Mouse (Mus musculus) brain, embryonic 14.5 days (tissue): ENCODE data around the gene Fkbp2. TPM values are rescaled to one million over a fixed set of nuclear protein-coding genes. Genes with fewer than 3 reads are reported as not detected.

Experiments used
- DNase-seq: peaks from one replicate; pipeline ENCODE4 v3.0.0-alpha.2; 2011; ENCODE audit warnings: low read depth
- CTCF ChIP-seq: fragments of 200-500 bp; IDR thresholded peaks from 2 replicates; pipeline ENCODE4 v1.5.1; 2012; ENCODE audit warnings: inconsistent platforms, mild to moderate bottlenecking, moderate library complexity, borderline replicate concordance; ENCODE audit not compliant: insufficient read depth, insufficient read length; ENCODE audit errors: extremely low read depth
- POLR2A ChIP-seq: fragments of 200-500 bp; IDR thresholded peaks from 2 replicates; pipeline ENCODE4 v1.6.1; 2012; ENCODE audit warnings: mild to moderate bottlenecking, inconsistent platforms, borderline replicate concordance; ENCODE audit not compliant: poor library complexity, insufficient read depth, insufficient read length, severe bottlenecking; ENCODE audit errors: extremely low read depth
- polyA plus RNA-seq: library from polyadenylated mRNA; depleted of rRNA; stranded (reverse); fragments of >200 nt; gene quantifications from 2 replicates; pipeline ENCODE4 v1.2.3, GENCODE M21; 2012; rRNA removed

Gene Fkbp2
- polyA plus RNA-seq, 1 experiment = 61.0 TPM

GRCm38 (mm10) chr19:6933102-6933435 lies 47.2 kb downstream of the Fkbp2 start:
- no peak for DNase-seq
- TF ChIP-seq POLR2A (no peak), CTCF (no peak)

- DNase-seq = no peak
- TF ChIP-seq POLR2A (no peak), CTCF (no peak)
These were observed 48.3 kb downstream of the Fkbp2 start for GRCm38 (mm10) chr19:6932018-6932417.

GRCm38 (mm10) chr19:6931002-6931401 lies 49.3 kb downstream of the Fkbp2 start:
- no peak for DNase-seq
- no peak for TF ChIP-seq POLR2A
- TF ChIP-seq CTCF = no peak

GRCm38 (mm10) chr19:6928080-6928479 lies 52.2 kb downstream of the Fkbp2 start:
- TF ChIP-seq POLR2A (no peak), CTCF (no peak)
- DNase-seq = no peak

Other genes starting within 250 kb of the Fkbp2 start
- gene Rps6ka4, start 139.9 kb downstream of the Fkbp2 start, polyA plus RNA-seq = 6.0 and 7.3 TPM in 2 replicates
- 0.48 and 0.83 TPM in 2 replicates for gene Ccdc88b, start 122.3 kb downstream of the Fkbp2 start, polyA plus RNA-seq
- gene Trmt112, start 70.8 kb downstream of the Fkbp2 start, polyA plus RNA-seq = 117 and 158 TPM in 2 replicates
- 169 and 176 TPM in 2 replicates for gene Prdx5, start 70.4 kb downstream of the Fkbp2 start, polyA plus RNA-seq
- gene Esrra, start 58.7 kb downstream of the Fkbp2 start, polyA plus RNA-seq = 35.5 and 41.3 TPM in 2 replicates
- 1.0 and 1.5 TPM in 2 replicates for gene Catsperz, start 55.1 kb downstream of the Fkbp2 start, polyA plus RNA-seq
- 1.2 and 2.1 TPM in 2 replicates for gene Kcnk4, start 46.0 kb downstream of the Fkbp2 start, polyA plus RNA-seq
- 72.8 and 83.4 TPM in 2 replicates for gene Bad, start 38.6 kb downstream of the Fkbp2 start, polyA plus RNA-seq
- gene Gpr137, start 38.0 kb downstream of the Fkbp2 start, polyA plus RNA-seq = 75.5 and 86.8 TPM in 2 replicates
- 359 and 550 TPM in 2 replicates for gene Ppp1r14b, start 5.5 kb downstream of the Fkbp2 start, polyA plus RNA-seq
- 22.7 and 28.3 TPM in 2 replicates for gene Plcb3, start 4.0 kb downstream of the Fkbp2 start, polyA plus RNA-seq
- gene Vegfb, start 7.2 kb upstream of the Fkbp2 start, polyA plus RNA-seq = 28.6 and 39.3 TPM in 2 replicates
- gene Dnajc4, start 12.1 kb upstream of the Fkbp2 start, polyA plus RNA-seq = 25.7 and 31.3 TPM in 2 replicates
- 15.4 and 21.5 TPM in 2 replicates for gene Nudt22, start 15.6 kb upstream of the Fkbp2 start, polyA plus RNA-seq
- gene Trpt1, start 15.6 kb upstream of the Fkbp2 start, polyA plus RNA-seq = 18.6 and 25.5 TPM in 2 replicates
- gene Fermt3, start 39.0 kb upstream of the Fkbp2 start, polyA plus RNA-seq = 4.8 and 5.3 TPM in 2 replicates
- gene Stip1, start 59.5 kb upstream of the Fkbp2 start, polyA plus RNA-seq = 151 and 158 TPM in 2 replicates
- 5.7 and 8.2 TPM in 2 replicates for gene Macrod1, start 76.3 kb upstream of the Fkbp2 start, polyA plus RNA-seq
- 2.5 and 4.3 TPM in 2 replicates for gene Flrt1, start 125.2 kb upstream of the Fkbp2 start, polyA plus RNA-seq
- gene Otub1, start 225.8 kb upstream of the Fkbp2 start, polyA plus RNA-seq = 209 and 213 TPM in 2 replicates
- 458 and 614 TPM in 2 replicates for gene Cox8a, start 237.1 kb upstream of the Fkbp2 start, polyA plus RNA-seq